Mouse (Mus musculus): ENCODE results near the gene Wdr5b.
"Not testable (repeated sequence)": the region's sequence is repeated elsewhere in the genome, so short reads cannot be mapped to it uniquely, and the experiment has no call there.

Wdr5b gene

DNA sequence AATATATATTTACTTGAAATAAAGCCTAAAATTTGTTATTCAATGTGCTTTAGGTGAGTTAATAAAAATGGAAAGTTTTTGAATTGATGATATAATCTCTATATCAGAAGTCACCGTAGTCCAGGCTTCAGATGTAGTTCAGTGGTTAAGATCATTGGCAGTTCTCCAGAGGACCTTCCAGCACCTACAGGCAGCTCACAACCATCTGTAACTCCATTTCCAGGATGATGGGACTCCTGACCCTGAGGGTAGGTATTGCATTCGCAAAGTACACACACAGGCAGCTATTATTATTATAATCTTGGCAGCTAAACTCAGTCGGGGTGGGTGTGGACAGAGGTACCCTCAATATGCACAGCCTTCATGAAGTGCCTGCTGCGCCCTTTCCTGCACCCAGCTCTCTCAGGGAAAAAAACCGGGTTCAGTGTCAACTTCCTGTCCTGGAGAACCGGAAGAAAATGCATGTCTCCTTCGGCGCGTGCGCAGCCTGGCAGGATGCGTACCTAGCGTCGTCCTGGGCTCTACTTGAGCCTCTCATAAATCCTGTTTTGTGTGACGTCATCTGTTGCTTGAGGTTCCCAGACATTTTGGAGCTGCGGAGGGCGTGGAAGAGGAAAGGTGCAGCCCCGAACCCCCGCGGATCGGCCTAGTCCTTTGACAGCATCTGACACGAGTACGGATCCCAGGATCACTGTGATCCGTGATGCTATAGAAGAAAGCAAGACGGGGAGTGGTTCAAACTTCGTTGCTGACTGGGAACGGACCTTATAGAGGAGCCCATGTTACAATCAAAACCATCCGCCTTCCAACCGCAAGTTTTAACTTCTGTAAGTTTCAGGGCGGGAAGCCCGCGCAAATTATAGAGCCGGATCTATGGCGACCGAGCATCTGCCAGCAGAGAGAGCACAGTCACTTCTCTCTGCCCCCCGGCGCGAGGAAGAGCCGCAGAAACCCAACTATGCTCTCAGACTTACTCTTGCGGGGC, at the start of gene Wdr5b:
Wdr5b (plus strand) TSS at position 551 of the 985 bp plus-strand sequence.
- in situ Hi-C loops (cut with MboI, MseI): loop anchor here (5.0 kb wide), 1 partner anchor 54 kb away; no protein-coding TSS in a partner anchor

DNA sequence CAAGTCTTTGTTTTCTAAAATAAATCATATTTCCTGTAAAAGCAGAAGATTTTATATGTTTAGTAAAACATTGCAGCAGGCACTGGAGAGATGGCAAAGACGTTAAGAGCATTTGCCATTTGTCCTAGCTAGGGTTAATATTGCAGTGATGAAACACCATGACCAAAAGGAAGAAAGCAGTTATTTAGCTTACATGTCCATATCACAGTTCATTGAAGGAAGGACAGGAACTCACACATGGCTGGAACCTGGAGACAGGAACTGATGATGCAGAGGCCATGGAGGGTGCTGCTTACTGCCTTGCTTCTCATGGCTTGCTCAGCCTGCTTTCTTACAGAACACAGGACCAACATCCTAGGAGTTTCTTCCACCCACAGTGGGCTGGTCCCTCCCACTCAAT, 48.6 kb upstream of the Wdr5b start:
- in situ Hi-C loops (cut with MboI, MseI): no loop called here

DNA sequence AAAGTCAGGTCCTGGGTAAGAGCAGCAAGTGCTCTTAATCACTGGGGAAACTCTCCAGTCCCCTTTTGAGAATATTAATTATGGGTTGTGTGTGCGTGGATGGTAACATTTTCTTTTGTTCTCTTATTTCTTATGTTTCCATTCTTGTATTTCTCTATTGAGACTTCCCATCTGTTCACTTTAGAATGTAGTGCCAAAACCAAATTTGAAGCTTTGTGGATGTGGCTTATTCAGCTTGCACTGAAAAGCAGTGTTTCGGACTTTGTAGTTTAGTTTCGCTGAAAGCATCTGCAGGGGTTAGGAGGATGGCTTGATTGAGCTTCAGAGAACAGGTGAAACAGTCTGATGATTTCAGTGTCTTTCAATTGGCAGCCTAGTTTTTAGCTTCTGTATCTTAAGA, 47.7 kb upstream of the Wdr5b start:
- in situ Hi-C loops (cut with MboI, MseI): no loop called here

DNA sequence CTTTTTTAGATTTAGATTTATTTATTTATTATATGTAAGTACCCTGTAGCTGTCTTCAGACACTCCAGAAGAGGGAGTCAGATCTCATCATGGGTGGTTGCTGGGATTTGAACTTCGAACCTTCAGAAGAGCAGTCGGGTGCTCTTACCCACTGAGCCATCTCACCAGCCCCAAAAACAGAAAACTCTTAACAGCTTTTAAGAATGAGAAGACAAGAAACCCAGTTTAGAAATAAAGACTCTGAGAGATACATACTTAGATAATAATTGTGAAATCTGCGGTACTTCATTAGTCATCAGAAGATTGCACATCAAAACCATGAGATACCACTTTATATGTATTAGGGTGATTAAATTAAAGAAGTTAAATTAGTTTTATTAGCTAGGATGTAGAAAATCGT, 42.1 kb upstream of the Wdr5b start:
- in situ Hi-C loops (cut with MboI, MseI): not testable (repeated sequence)

DNA sequence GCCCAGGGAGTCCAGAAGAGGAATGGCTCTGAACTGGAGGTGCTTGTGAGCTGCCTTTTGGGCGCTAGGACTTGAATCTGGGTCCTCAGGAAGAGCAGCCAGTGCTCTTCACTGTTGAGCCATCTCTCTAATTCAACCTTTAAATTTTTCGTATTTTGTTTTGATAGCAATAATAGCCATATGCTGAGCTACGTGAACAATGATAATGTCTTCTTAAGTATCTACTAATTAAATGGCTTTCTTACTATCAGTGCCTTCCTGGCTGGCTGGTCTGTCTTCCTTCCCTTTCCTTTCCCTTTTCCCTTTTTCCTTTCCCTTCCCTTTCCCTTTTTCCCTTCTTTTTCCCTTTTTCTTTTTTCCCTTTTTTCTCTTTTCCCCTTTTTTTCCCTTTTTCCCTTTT, 32.6 kb upstream of the Wdr5b start:
- in situ Hi-C loops (cut with MboI, MseI): no loop called here

DNA sequence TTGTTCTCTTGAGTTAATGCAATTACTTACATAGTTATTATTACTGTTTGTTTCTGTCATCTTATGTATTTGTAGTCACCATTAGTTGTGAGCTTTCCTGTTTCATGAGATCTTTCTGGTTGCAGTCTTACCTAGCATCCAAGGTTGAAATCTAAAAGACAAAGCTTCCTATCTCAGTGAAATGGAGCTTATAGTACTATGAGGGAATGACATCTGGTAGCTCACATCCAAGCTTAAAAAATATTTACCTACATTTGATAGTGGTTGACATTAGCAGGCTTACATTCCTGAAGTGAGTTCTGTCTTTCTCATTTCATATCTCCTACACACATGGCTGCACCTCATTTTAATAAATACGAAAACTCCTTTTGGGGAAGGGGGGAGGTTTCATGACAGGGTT, 24.7 kb upstream of the Wdr5b start:
- in situ Hi-C loops (cut with MboI, MseI): no loop called here

DNA sequence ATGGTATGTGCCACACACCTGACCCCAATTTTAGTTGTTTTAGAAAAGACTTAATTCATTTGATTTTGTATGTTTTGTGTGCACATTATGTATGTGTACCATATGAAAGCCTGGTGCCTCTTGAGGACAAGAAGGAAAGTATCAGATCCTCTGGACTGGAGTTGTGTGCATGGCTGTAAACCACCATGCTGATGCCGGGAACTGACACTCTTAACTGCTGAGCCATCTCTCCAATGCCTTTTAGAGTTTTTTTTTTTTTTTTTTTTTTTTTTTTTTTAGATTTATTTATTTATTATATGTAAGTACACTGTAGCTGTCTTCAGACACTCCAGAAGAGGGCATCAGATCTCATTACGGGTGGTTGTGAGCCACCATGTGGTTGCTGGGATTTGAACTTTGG, 12.9 kb upstream of the Wdr5b start:
- in situ Hi-C loops (cut with MboI, MseI): not testable (repeated sequence)

DNA sequence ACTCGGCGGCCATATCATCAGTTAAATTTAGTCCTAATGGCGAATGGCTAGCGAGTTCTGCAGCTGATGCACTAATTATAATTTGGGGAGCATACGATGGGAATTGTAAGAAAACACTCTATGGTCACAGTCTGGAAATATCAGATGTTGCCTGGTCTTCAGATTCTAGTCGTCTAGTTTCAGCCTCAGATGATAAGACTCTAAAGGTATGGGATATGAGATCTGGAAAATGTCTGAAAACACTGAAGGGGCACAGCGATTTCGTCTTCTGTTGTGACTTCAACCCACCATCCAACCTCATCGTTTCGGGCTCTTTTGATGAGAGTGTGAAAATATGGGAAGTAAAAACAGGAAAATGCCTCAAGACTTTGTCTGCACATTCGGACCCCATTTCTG, 633 bp downstream of the Wdr5b start:
- in situ Hi-C loops (cut with MboI, MseI): loop anchor here (5.0 kb wide), 1 partner anchor 54 kb away; no protein-coding TSS in a partner anchor

DNA sequence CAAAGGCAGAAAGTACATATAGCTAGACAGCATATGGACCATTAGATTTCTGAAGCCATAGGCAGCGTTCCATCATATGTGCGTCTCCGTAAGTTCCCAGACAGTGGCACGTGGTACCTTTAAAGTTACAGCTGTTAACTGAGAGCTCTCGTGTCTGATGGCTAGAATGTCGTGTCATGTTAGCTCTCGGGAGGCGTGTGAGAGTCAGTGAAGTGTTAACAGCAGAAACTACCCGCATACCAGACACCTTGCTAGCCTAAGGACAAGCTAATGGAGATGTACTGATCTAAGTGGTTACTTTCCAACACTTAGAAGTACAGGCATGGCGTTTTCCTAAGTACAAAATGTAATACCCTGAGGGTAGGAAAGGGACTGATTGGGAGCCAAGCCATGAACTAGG, 2.1 kb downstream of the Wdr5b start:
- in situ Hi-C loops (cut with MboI, MseI): loop anchor here (5.0 kb wide), 1 partner anchor 56 kb away; no protein-coding TSS in a partner anchor

DNA sequence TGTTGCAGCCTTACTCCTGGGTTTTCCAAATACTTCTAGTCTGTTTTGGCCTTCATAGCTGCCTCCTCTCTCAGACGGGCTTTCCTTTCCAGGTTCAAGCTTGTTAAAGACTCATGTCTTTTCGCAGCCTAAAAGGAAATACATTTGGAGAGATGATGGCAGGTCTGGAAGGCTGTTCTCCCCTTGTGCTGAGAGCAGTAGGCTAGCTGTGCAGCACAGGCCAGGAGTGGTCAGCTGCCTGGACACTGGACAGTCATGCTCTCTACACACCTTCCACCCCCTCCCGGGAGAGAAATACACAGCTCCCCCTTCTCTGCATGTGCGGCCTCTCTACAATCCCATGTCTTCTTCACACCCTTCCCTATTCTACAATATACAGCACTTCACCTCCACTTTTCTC, 3.0 kb downstream of the Wdr5b start:
- in situ Hi-C loops (cut with MboI, MseI): loop anchor here (5.0 kb wide), 1 partner anchor 57 kb away; no protein-coding TSS in a partner anchor

DNA sequence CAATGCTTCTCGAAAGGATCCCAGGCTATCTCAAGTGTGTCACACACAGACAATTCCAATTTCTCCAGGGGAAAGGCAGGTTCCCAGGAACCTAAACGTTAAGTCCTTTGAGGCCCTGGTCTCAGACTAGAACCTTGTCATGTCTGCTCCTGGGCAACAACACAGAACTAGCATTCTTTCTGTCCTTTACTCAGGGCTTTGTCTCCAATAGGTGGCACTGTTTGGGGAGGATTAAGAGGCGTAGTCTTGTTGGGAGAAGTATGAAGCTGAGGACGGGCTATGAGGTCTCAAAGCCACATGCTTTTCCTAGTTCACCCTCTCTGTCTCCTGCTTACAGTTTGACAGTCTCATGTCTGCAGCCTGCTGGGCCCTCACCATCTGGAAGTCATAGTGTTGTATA, 6.5 kb downstream of the Wdr5b start:
- in situ Hi-C loops (cut with MboI, MseI): loop anchor here (5.0 kb wide), 1 partner anchor 175 kb away; the partner anchor contains the start of gene Parp14

DNA sequence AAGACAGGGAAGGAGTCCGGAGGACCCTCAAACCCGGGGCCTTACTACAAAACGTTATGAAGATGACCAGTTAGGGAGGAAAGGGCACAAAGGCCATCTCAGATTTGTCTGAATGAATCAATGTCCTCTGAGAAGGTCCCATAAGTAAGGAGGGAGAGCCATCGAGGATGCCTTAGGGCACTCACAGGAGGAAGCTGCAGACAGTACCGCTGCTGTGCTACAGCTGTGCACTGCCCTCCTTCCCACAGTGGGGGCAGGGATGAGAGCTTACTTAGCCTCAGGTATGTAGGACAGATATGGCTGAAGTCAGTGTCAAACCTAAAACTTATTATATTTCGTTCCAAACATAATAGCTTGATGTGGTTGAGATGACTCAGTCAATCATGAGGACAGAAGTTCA, 10.5 kb downstream of the Wdr5b start:
- in situ Hi-C loops (cut with MboI, MseI): loop anchor here (25.0 kb wide), 1 partner anchor 689 kb away; the partner anchor contains the start of gene Sec22a

DNA sequence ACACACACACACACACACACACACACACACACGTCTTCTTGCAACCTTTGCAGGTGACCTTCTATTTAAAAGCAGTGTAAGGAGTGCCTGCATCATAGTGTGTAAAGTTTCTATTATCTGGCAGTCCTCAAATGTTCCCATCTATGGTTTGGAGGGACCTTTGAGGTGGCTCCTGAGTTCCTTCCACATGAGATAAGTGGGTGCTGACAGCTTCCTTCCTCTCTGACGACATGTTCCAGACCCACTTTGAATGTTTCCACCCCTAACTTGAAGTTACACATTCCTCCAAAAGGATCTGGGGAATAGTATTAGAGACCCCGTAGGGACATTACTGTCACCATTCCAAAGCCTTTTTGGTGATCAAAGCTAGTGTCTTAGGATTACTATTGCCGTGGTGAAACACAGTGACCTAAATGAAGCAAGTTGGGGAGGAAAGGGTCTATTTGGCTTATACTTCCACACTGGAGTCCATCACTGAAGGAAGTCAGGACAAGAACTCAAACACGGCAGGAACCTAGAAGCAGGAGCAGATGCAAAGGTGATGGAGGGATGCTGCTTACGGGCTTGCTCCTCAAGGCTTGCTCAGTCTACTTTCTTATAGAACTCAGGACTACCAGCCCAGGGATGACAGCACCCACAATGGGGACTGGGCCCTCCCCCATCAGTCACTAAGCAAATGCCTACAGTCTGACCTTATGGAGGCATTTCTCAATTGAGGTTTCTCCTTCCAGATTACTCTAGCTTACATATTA, 12.7 kb downstream of the Wdr5b start:
- in situ Hi-C loops (cut with MboI, MseI): loop anchor here (25.0 kb wide), 1 partner anchor 691 kb away; the partner anchor contains the start of gene Sec22a

DNA sequence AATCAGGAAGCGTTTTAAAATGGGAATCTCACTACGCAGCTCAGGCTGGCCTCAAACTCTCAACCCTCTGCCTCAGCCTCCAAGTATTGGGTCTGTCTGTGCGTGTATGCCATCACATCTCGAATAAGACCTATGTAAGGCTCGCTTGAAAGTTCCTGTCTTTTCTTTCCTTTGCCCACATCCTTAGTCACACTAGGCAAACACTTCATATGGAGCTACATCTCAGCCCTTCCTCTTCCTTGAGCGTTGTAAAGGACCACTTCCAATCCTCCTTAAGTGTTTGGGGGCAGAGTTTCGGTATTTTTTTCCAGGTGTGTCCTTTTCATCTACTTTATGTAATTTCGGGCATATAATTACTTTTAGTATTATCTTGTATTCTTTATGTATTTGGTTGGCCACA, 13.9 kb downstream of the Wdr5b start:
- in situ Hi-C loops (cut with MboI, MseI): loop anchor here (25.0 kb wide), 1 partner anchor 693 kb away; the partner anchor contains the start of gene Sec22a

DNA sequence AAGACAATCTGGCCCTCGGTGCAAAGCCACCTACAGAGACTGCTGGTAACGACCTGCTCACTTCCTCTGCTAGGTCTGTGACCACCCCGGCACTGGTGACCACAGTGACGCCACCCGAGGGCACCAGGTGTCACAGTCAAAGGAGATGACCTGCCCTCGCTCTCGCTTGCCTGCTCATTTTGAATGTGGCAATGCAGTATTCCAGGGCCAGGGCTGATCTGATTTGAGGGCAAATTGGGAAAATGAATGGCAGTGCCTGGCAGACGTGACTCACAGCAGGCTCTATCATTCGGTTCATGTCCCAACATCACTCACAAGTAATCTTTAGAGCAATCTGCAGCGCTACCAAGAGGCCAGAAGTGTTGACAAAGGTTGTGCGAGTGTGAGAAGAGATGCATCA, 15.4 kb downstream of the Wdr5b start:
- in situ Hi-C loops (cut with MboI, MseI): loop anchor here (25.0 kb wide), 1 partner anchor 694 kb away; the partner anchor contains the start of gene Sec22a

DNA sequence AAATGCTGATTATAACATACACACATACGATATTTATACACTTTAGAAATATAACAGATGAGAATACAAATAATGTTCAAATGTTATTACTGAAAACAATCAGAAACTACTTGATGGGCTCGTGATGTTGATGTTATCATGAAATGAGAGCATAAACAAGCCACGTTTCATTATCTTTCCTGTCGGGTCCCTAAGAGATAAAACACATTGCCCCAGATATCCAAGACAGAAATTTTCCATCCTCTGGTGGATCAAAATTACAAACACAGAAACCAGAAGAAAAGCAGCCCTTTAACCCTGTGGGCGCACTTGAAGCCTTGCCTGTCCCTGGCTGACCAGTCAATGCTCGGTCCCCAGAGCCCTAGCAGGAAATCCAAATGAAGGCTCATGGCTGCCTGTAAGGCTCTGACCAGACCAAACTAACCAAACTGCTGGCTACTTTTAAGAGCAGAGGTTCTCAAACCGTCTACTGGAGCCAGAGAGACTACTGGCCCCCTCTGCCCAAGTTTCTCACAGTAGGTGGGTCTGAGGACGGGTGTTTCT, 17.0 kb downstream of the Wdr5b start:
- in situ Hi-C loops (cut with MboI, MseI): loop anchor here (25.0 kb wide), 1 partner anchor 696 kb away; the partner anchor contains the start of gene Sec22a

DNA sequence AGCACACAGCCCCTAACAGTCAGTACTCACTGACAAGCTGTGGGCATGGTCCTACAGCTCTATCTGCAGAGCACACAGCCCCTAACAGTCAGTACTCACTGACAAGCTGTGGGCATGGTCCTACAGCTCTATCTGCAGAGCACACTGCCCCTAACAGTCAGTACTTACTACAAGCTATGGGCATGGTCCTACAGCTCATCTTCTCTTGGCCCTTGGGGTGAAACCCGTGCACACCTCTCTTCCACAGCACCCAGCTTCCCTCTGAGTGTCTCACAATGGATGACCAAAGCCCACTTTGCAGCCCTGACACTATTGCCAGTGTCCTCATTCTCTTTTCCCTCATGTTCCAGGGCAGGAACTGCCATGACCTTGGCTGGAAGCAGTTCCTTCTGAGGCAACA, 21.5 kb downstream of the Wdr5b start:
- in situ Hi-C loops (cut with MboI, MseI): loop anchor here (25.0 kb wide), 1 partner anchor 700 kb away; the partner anchor contains the start of gene Sec22a

DNA sequence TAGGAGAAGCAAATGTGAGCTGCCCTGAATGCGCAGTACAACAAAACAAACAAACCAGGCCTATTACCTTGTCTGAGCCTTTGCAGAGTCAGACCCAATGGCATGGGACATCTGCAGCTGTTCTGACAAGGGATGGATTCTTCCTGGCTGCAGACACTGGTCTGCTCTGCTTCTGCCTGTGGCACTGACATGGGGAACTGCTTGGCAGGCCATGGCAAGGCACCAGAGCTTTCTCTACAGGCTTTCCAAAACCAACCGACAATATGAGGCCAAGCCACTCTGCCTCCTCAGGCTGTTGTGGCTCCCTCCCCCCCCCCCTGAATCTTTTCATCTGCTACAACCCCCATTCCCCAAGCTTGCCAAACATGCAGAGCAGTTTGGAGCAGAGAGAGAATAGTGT, 22.3 kb downstream of the Wdr5b start:
- in situ Hi-C loops (cut with MboI, MseI): loop anchor here (25.0 kb wide), 1 partner anchor 701 kb away; the partner anchor contains the start of gene Sec22a

DNA sequence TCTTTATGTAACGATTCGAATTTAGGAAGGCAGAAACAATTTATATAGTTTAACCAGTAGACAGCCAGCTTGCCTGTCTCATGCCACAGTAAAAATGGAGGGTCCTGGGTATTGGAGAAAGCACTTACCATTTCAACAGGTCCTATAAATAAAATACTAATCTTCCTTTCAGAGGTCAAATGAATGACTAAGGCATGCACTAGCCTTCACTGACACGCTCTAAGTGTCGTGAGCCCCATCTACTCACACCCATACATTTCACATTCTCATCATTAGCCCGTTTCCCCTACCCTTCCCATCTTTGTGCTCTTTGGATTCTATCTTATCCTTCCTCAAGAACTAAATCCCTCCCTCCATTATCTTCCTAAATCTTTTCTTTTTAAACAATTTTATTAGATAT, 23.9 kb downstream of the Wdr5b start:
- in situ Hi-C loops (cut with MboI, MseI): loop anchor here (25.0 kb wide), 1 partner anchor 703 kb away; the partner anchor contains the start of gene Sec22a

DNA sequence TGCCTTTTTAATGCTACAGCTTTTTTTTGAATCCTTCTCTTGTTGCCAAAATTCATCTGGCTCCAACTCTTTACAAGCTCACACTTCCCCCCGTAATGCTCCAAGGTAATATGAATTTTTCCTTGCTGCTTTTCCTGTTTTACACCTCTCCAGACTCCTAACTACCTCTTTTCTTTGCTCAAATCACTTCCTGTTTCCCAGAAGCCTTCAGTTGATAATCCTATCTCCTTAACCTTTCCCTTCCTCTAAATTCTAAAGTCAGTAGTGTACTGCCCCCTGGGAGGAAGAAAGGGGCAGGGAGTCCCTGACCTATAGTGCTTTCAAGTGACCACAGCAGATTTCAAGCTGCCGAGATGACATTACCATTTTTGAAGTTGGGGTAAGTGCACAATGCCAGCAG, 26.7 kb downstream of the Wdr5b start:
- in situ Hi-C loops (cut with MboI, MseI): loop anchor here (25.0 kb wide), 1 partner anchor 705 kb away; the partner anchor contains the start of gene Sec22a

DNA sequence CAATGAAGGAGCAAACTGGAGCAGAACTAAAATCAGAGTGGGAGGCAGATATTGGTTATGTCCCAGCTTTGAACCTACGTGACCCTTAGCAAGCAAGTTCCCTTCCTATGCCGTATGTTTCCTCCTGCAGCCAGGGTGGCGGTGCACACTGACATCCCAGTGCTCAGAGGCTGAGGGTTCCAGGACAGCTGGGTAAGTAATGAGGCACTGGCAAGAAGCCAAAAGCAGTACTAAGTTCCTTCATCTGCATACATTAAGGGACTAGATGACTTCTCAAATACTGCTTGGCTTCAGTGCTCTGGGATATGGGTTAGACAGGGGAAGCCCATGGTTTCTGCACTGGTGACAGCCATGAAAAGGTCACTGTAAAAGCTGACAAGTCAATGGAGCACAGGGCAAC, 27.4 kb downstream of the Wdr5b start:
- in situ Hi-C loops (cut with MboI, MseI): loop anchor here (25.0 kb wide), 1 partner anchor 706 kb away; the partner anchor contains the start of gene Sec22a

All from regulatory T cell (primary cell).